Mouse (Mus musculus): ENCODE data around the gene Bicdl1.

DNA sequence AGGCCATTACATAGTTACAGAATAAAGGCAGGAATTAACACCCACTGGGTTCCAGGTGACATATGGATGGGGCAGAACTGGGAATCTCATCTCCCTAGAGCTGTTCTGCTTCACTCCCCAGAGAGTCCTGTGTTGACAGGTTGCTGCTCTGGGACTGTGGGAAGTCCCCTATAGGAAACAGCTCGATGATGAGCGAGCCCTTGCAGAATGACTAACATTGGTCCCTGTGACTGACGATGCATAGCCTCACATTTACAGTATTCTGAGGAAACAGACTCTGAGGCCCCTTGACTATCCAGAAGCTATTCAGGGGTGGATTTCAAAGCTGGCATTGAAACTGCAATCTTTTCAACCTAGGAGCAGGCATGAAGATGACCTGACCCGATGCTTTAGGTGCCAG lies 101.7 kb downstream of the Bicdl1 start:
- no peak for TF ChIP-seq CTCF (IDR thresholded peaks at IDR 0.05; ENCODE audit: low read depth)
- TF ChIP-seq EP300 (optimal IDR thresholded peaks at IDR 0.05) = no peak

Data from stomach, postnatal 0 days (tissue).